In genomic region chr13:56112980-56113379, GRCm38 (mm10) we compare ENCODE assay signal across 8 mouse cellular contexts. TPM values are rescaled to one million over a fixed set of nuclear protein-coding genes. Genes with fewer than 3 reads are reported as not detected.
DNase-seq lines count a peak whose midpoint lies in the region; ATAC-seq and TF ChIP-seq lines count a peak whose summit lies in the region.

No protein-coding gene starts in this region.

- no peak overlapping the region for H3K4me3 ChIP-seq in forebrain, embryonic 14.5 days (ENCODE audit: low read depth, low read length)
- H3K4me3 ChIP-seq in neural tube, embryonic 15.5 days (replicated peaks): no peak overlapping the region
- no peak overlapping the region for H3K4me3 ChIP-seq in kidney, adult 2 months (ENCODE audit: insufficient read depth, low read depth, low read length)

- WGBS in forebrain, embryonic 14.5 days: 61% methylated on average over 13 of the region's 13 CpGs
- 44% methylated on average over 13 of the region's 13 CpGs for WGBS in neural tube, embryonic 15.5 days
- 68% methylated on average over 13 of the region's 13 CpGs for WGBS in kidney, adult 2 months

- H3K9me3 ChIP-seq in forebrain, embryonic 14.5 days (replicated peaks; ENCODE audit: control insufficient read depth, low read length): no peaks in the 10 kb centered on the region
- H3K9me3 ChIP-seq in neural tube, embryonic 15.5 days (replicated peaks): no peaks in the 10 kb centered on the region

- H3K36me3 ChIP-seq in forebrain, embryonic 14.5 days (ENCODE audit: control insufficient read depth, insufficient read depth, low read length): peaks cover 46% of the 10 kb centered on the region
- H3K36me3 ChIP-seq in neural tube, embryonic 15.5 days: peaks cover 7% of the 10 kb centered on the region; the same call in 1 of the 2 replicates
- no peaks in the 10 kb centered on the region for H3K36me3 ChIP-seq in kidney, adult 2 months (ENCODE audit: control insufficient read depth, insufficient read depth, low read length)

- H3K27me3 ChIP-seq in forebrain, embryonic 14.5 days (replicated peaks; ENCODE audit: control insufficient read depth, insufficient read depth, low read length): no peaks in the 10 kb centered on the region
- H3K27me3 ChIP-seq in neural tube, embryonic 15.5 days (replicated peaks): no peaks in the 10 kb centered on the region
- H3K27me3 ChIP-seq in kidney, adult 2 months (replicated peaks; ENCODE audit: control insufficient read depth, insufficient read depth, low read length): no peaks in the 10 kb centered on the region

- peak; percentile 56 for DNase-seq in embryo, embryonic 11 days
- no peak for DNase-seq in embryo, embryonic 9.5 days (ENCODE audit: extremely low spot score)
- peak; percentile 34 to 76 for DNase-seq in left cerebral cortex, adult 18-20 months (ENCODE audit: low spot score in 2 of 2)
- no peak for DNase-seq in left cerebral cortex, adult 8-10 months (ENCODE audit: low spot score in 2 of 2)
- DNase-seq in forebrain, embryonic 14.5 days (ENCODE audit: low spot score): no peak
- no peak for DNase-seq in urinary bladder, postnatal 4 days (ENCODE audit: low spot score in 2 of 2)
- DNase-seq in kidney, adult 2 months: no peak

- H3K4me1 ChIP-seq in forebrain, embryonic 14.5 days (ENCODE audit: control insufficient read depth, insufficient read depth, low read length): peaks cover 25% of the 10 kb centered on the region
- H3K4me1 ChIP-seq in neural tube, embryonic 15.5 days: peaks cover 92% of the 10 kb centered on the region
- H3K4me1 ChIP-seq in kidney, adult 2 months (ENCODE audit: control insufficient read depth, insufficient read depth, low read length): peaks cover 10% of the 10 kb centered on the region

- no peak; the same call in 1 of the 2 replicates for ATAC-seq in forebrain, embryonic 14.5 days
- 0 out of 2 replicates have a peak, but pooled peaks have one; percentile 4 for ATAC-seq in neural tube, embryonic 15.5 days (ENCODE audit: low FRiP score)

- no peak for TF ChIP-seq POLR2A in kidney, adult 2 months (IDR thresholded peaks at IDR 0.05; ENCODE audit: low read depth, low read length)

- no peak overlapping the region for H3K4me2 ChIP-seq in forebrain, embryonic 14.5 days (ENCODE audit: low read length)
- peak overlapping the region; percentile 9; the same call in 1 of the 2 replicates for H3K4me2 ChIP-seq in neural tube, embryonic 15.5 days

- no peak overlapping the region for H3K27ac ChIP-seq in forebrain, embryonic 14.5 days (ENCODE audit: low read depth, low read length)
- peak overlapping the region; percentile 45 for H3K27ac ChIP-seq in neural tube, embryonic 15.5 days (replicated peaks)
- H3K27ac ChIP-seq in kidney, adult 2 months (ENCODE audit: insufficient read depth, low read depth, low read length): no peak overlapping the region

- no peak for TF ChIP-seq CTCF in kidney, adult 2 months (conservative IDR thresholded peaks at IDR 0.05; ENCODE audit: insufficient read depth, insufficient read length, low read depth, low read length)

- peak overlapping the region; percentile 37; the same call in 1 of the 2 replicates for H3K9ac ChIP-seq in forebrain, embryonic 14.5 days (ENCODE audit: low read length)
- no peak overlapping the region for H3K9ac ChIP-seq in neural tube, embryonic 15.5 days (replicated peaks)

RNA-seq across cellular contexts. Expression of gene H2afy, which starts 23.2 kb away (rescaled TPM):
- total RNA-seq in left cerebral cortex, adult 18-20 months (2021): 100 to 1,000 TPM; 104 to 106 TPM
- 100 to 1,000 TPM in 3 of 4 experiments, 10 to 100 TPM in 1; 93.1 to 120 (median 103) TPM for total RNA-seq in left cerebral cortex, adult 8-10 months (2022)
- 422 and 438 TPM in 2 replicates for polyA plus RNA-seq in forebrain, embryonic 14.5 days (2014; fragmentation: Nextera tagmentation; extraction: Ambion mirVana)
- 244 and 272 TPM in 2 replicates for polyA plus RNA-seq in neural tube, embryonic 15.5 days (2015; fragmentation: Nextera tagmentation; extraction: Ambion mirVana)
- 74.5 and 89.3 TPM in 2 replicates for polyA plus RNA-seq in kidney, adult 2 months (2012; rRNA removed)

Comparison
In these comparisons a context has a peak if more than half of its experiments do, and no peak if none do; other contexts are left out.
1. DNase-seq: peak in embryo, embryonic 11 days (single experiment) and left cerebral cortex, adult 18-20 months (2 of 2); none in embryo, embryonic 9.5 days (single experiment), left cerebral cortex, adult 8-10 months (0 of 2), forebrain, embryonic 14.5 days (single experiment), urinary bladder, postnatal 4 days (0 of 2) and kidney, adult 2 months (single experiment).